Mouse (Mus musculus): Measurements from ENCODE around the gene Ugt1a9.
"Not testable (repeated sequence)": the region's sequence is repeated elsewhere in the genome, so short reads cannot be mapped to it uniquely, and the experiment has no call there.

- not testable (repeated sequence) for TF ChIP-seq EP300 (IDR thresholded peaks at IDR 0.05; ENCODE audit: low read depth)
- peak; percentile 13; the same call in 1 of the 2 replicates for TF ChIP-seq CTCF (IDR thresholded peaks at IDR 0.05; ENCODE audit: low read depth)
These were observed 55.3 kb downstream of the Ugt1a9 start for GRCm38 (mm10) chr1:88125827-88126360.
